Mouse (Mus musculus): Measurements from ENCODE around the gene Col4a4. TPM values are rescaled to one million over a fixed set of nuclear protein-coding genes. Genes with fewer than 3 reads are reported as not detected.
A peak's percentile ranks its signal among the peaks of the same experiment; 100 is the strongest.

Col4a4 gene
- under 1 TPM; 0.68 to 0.95 TPM for total RNA-seq (2021)

GRCm38 (mm10) chr1:82586713-82587399 is at the start of gene Col4a4, which contains the start of gene Col4a3:
Col4a4 (minus strand) TSS chr1:82586849.
Col4a3 (plus strand) TSS chr1:82586921.
- DNase-seq, result no peak

GRCm38 (mm10) chr1:82636321-82636720 is 49.7 kb upstream of the Col4a4 start:
- DNase-seq, result no peak

- no peak for DNase-seq
Observed at GRCm38 (mm10) chr1:82635254-82635620, 48.6 kb upstream of the Col4a4 start.

- peak; percentile 42 to 65 for DNase-seq
Observed at GRCm38 (mm10) chr1:82634545-82635253, 48.0 kb upstream of the Col4a4 start.

- no peak for DNase-seq
Observed at GRCm38 (mm10) chr1:82631169-82631792, 44.6 kb upstream of the Col4a4 start.

GRCm38 (mm10) chr1:82629495-82629894 is 42.8 kb upstream of the Col4a4 start:
- DNase-seq, result no peak

GRCm38 (mm10) chr1:82627652-82628051 is 41.0 kb upstream of the Col4a4 start:
- DNase-seq, result no peak

GRCm38 (mm10) chr1:82625474-82625873 is 38.8 kb upstream of the Col4a4 start:
- no peak for DNase-seq

- DNase-seq, result no peak
Observed at GRCm38 (mm10) chr1:82624934-82625333, 38.3 kb upstream of the Col4a4 start.

- no peak for DNase-seq
Observed at GRCm38 (mm10) chr1:82619981-82620380, 33.3 kb upstream of the Col4a4 start.

GRCm38 (mm10) chr1:82618592-82618991 is 31.9 kb upstream of the Col4a4 start:
- no peak for DNase-seq

- no peak for DNase-seq
Observed at GRCm38 (mm10) chr1:82618001-82618400, 31.4 kb upstream of the Col4a4 start.

GRCm38 (mm10) chr1:82612061-82612660 is 25.5 kb upstream of the Col4a4 start:
- no peak for DNase-seq

- peak in 1 of 2 experiments; percentile 2 for DNase-seq
Observed at GRCm38 (mm10) chr1:82608646-82609262, 22.1 kb upstream of the Col4a4 start.

- DNase-seq, result no peak
Observed at GRCm38 (mm10) chr1:82605856-82606255, 19.2 kb upstream of the Col4a4 start.

- no peak for DNase-seq
Observed at GRCm38 (mm10) chr1:82605347-82605746, 18.7 kb upstream of the Col4a4 start.

GRCm38 (mm10) chr1:82603198-82603950 is 16.7 kb upstream of the Col4a4 start:
- DNase-seq, result no peak

- no peak for DNase-seq
Observed at GRCm38 (mm10) chr1:82596864-82597596, 10.4 kb upstream of the Col4a4 start.

- DNase-seq, result no peak
Observed at GRCm38 (mm10) chr1:82590266-82590665, 3.6 kb upstream of the Col4a4 start.

- no peak for DNase-seq
Observed at GRCm38 (mm10) chr1:82585981-82586380, 668 bp downstream of the Col4a4 start.

- DNase-seq, result no peak
Observed at GRCm38 (mm10) chr1:82578320-82578719, 8.3 kb downstream of the Col4a4 start.

Data from layer of hippocampus, postnatal 36 days (tissue).